Mouse (Mus musculus): ENCODE results near the gene Gpr19. TPM values are rescaled to one million over a fixed set of nuclear protein-coding genes. Genes with fewer than 3 reads are reported as not detected.

The Gpr19 gene
- polyA plus RNA-seq (2014; fragmentation: Nextera tagmentation; extraction: Ambion mirVana) = 8.0 and 8.8 TPM in 2 replicates

GRCm38 (mm10) chr6:134898095-134898965 is at the start of gene Gpr19:
Gene Gpr19 (minus strand): TSS chr6:134898578.
- Histone ChIP-seq H3K27ac (replicated peaks; ENCODE audit: low read depth, low read length) (peak within 1 kb of the TSS; percentile 100), H3K4me1 (ENCODE audit: control insufficient read depth, insufficient read depth, low read length) (peaks cover 6% of the 10 kb centered on the region), H3K9ac (ENCODE audit: low read depth, low read length) (peak within 1 kb of the TSS; percentile 82), H3K9me3 (ENCODE audit: control insufficient read depth, low read length) (no peaks in the 10 kb centered on the region), H3K36me3 (ENCODE audit: control insufficient read depth, insufficient read depth, low read length) (no peaks in the 10 kb centered on the region), H3K4me3 (ENCODE audit: low read depth, low read length) (peak within 1 kb of the TSS; percentile 62), H3K4me2 (ENCODE audit: low read depth, low read length) (peak within 1 kb of the TSS; percentile 70), H3K27me3 (replicated peaks; ENCODE audit: control insufficient read depth, insufficient read depth, low read length) (no peaks in the 10 kb centered on the region)
- under 1% methylated on average over 51 of the region's 51 CpGs for WGBS
- ATAC-seq (ENCODE audit: low read depth) (peak; percentile 95), DNase-seq (ENCODE audit: low spot score) (peak; percentile 97)

- 49% methylated on average over 13 of the region's 13 CpGs for WGBS
- Histone ChIP-seq H3K9ac (ENCODE audit: low read depth, low read length) (no peak overlapping the region), H3K4me2 (ENCODE audit: low read depth, low read length) (no peak overlapping the region), H3K4me1 (ENCODE audit: control insufficient read depth, insufficient read depth, low read length) (0 out of 2 replicates have a peak, but pooled peaks cover 3% of the 10 kb centered on the region), H3K9me3 (ENCODE audit: control insufficient read depth, low read length) (no peaks in the 10 kb centered on the region), H3K27me3 (replicated peaks; ENCODE audit: control insufficient read depth, insufficient read depth, low read length) (no peaks in the 10 kb centered on the region), H3K4me3 (ENCODE audit: low read depth, low read length) (no peak overlapping the region), H3K36me3 (ENCODE audit: control insufficient read depth, insufficient read depth, low read length) (0 out of 2 replicates have a peak, but pooled peaks cover 11% of the 10 kb centered on the region), H3K27ac (replicated peaks; ENCODE audit: low read depth, low read length) (no peak overlapping the region)
- peak; percentile 73 for DNase-seq (ENCODE audit: low spot score)
- no peak; the same call in 1 of the 2 replicates for ATAC-seq (ENCODE audit: low read depth)
Measured at GRCm38 (mm10) chr6:134947311-134948087, 49.1 kb upstream of the Gpr19 start.

- Histone ChIP-seq H3K27ac (replicated peaks; ENCODE audit: low read depth, low read length) (no peak overlapping the region), H3K36me3 (ENCODE audit: control insufficient read depth, insufficient read depth, low read length) (0 out of 2 replicates have a peak, but pooled peaks cover 12% of the 10 kb centered on the region), H3K9ac (ENCODE audit: low read depth, low read length) (no peak overlapping the region), H3K4me3 (ENCODE audit: low read depth, low read length) (no peak overlapping the region), H3K27me3 (replicated peaks; ENCODE audit: control insufficient read depth, insufficient read depth, low read length) (no peaks in the 10 kb centered on the region), H3K9me3 (ENCODE audit: control insufficient read depth, low read length) (no peaks in the 10 kb centered on the region), H3K4me1 (ENCODE audit: control insufficient read depth, insufficient read depth, low read length) (0 out of 2 replicates have a peak, but pooled peaks cover 3% of the 10 kb centered on the region), H3K4me2 (ENCODE audit: low read depth, low read length) (no peak overlapping the region)
- ATAC-seq (ENCODE audit: low read depth) (no peak), DNase-seq (ENCODE audit: low spot score) (no peak)
- 85% methylated on average over 9 of the region's 9 CpGs for WGBS
Measured at GRCm38 (mm10) chr6:134946858-134947257, 48.5 kb upstream of the Gpr19 start.

- Histone ChIP-seq H3K4me3 (ENCODE audit: low read depth, low read length) (no peak overlapping the region), H3K27me3 (replicated peaks; ENCODE audit: control insufficient read depth, insufficient read depth, low read length) (no peaks in the 10 kb centered on the region), H3K9ac (ENCODE audit: low read depth, low read length) (no peak overlapping the region), H3K27ac (replicated peaks; ENCODE audit: low read depth, low read length) (no peak overlapping the region), H3K4me1 (ENCODE audit: control insufficient read depth, insufficient read depth, low read length) (0 out of 2 replicates have a peak, but pooled peaks cover 3% of the 10 kb centered on the region), H3K36me3 (ENCODE audit: control insufficient read depth, insufficient read depth, low read length) (peaks cover 13% of the 10 kb centered on the region; the same call in 1 of the 2 replicates), H3K4me2 (ENCODE audit: low read depth, low read length) (no peak overlapping the region), H3K9me3 (ENCODE audit: control insufficient read depth, low read length) (no peaks in the 10 kb centered on the region)
- WGBS = 73% methylated on average over 6 of the region's 6 CpGs
- ATAC-seq (ENCODE audit: low read depth) (no peak), DNase-seq (ENCODE audit: low spot score) (no peak)
Measured at GRCm38 (mm10) chr6:134946054-134946453, 47.7 kb upstream of the Gpr19 start.

- H3K9ac ChIP-seq (ENCODE audit: low read depth, low read length) = no peak overlapping the region
- 50% methylated on average over 13 of the region's 13 CpGs for WGBS
- DNase-seq (ENCODE audit: low spot score) (peak; percentile 52), ATAC-seq (ENCODE audit: low read depth) (no peak)
- H3K4me1 ChIP-seq (ENCODE audit: control insufficient read depth, insufficient read depth, low read length) = 0 out of 2 replicates have a peak, but pooled peaks cover 3% of the 10 kb centered on the region
- H3K27me3 ChIP-seq (replicated peaks; ENCODE audit: control insufficient read depth, insufficient read depth, low read length) = no peaks in the 10 kb centered on the region
- H3K27ac ChIP-seq (replicated peaks; ENCODE audit: low read depth, low read length) = no peak overlapping the region
- peaks cover 14% of the 10 kb centered on the region; the same call in 1 of the 2 replicates for H3K36me3 ChIP-seq (ENCODE audit: control insufficient read depth, insufficient read depth, low read length)
- H3K4me3 ChIP-seq (ENCODE audit: low read depth, low read length) = no peak overlapping the region
- no peaks in the 10 kb centered on the region for H3K9me3 ChIP-seq (ENCODE audit: control insufficient read depth, low read length)
- H3K4me2 ChIP-seq (ENCODE audit: low read depth, low read length) = no peak overlapping the region
Measured at GRCm38 (mm10) chr6:134943759-134944407, 45.5 kb upstream of the Gpr19 start.

- Histone ChIP-seq H3K9me3 (ENCODE audit: control insufficient read depth, low read length) (no peaks in the 10 kb centered on the region), H3K27me3 (replicated peaks; ENCODE audit: control insufficient read depth, insufficient read depth, low read length) (no peaks in the 10 kb centered on the region), H3K36me3 (ENCODE audit: control insufficient read depth, insufficient read depth, low read length) (peaks cover 11% of the 10 kb centered on the region; the same call in 1 of the 2 replicates), H3K4me2 (ENCODE audit: low read depth, low read length) (no peak overlapping the region), H3K4me3 (ENCODE audit: low read depth, low read length) (no peak overlapping the region), H3K27ac (replicated peaks; ENCODE audit: low read depth, low read length) (no peak overlapping the region), H3K4me1 (ENCODE audit: control insufficient read depth, insufficient read depth, low read length) (0 out of 2 replicates have a peak, but pooled peaks cover 3% of the 10 kb centered on the region), H3K9ac (ENCODE audit: low read depth, low read length) (no peak overlapping the region)
- ATAC-seq (ENCODE audit: low read depth) = no peak
- no peak for DNase-seq (ENCODE audit: low spot score)
- WGBS = 86% methylated on average over 4 of the region's 4 CpGs
Measured at GRCm38 (mm10) chr6:134939781-134940180, 41.4 kb upstream of the Gpr19 start.

GRCm38 (mm10) chr6:134934305-134934704 is 35.9 kb upstream of the Gpr19 start:
- DNase-seq (ENCODE audit: low spot score) = no peak
- H3K4me2 ChIP-seq (ENCODE audit: low read depth, low read length) = no peak overlapping the region
- no peak for ATAC-seq (ENCODE audit: low read depth)
- 91% methylated on average over 5 of the region's 5 CpGs for WGBS
- no peaks in the 10 kb centered on the region for H3K9me3 ChIP-seq (ENCODE audit: control insufficient read depth, low read length)
- H3K4me1 ChIP-seq (ENCODE audit: control insufficient read depth, insufficient read depth, low read length) = no peaks in the 10 kb centered on the region; the same call in 1 of the 2 replicates
- H3K36me3 ChIP-seq (ENCODE audit: control insufficient read depth, insufficient read depth, low read length) = no peaks in the 10 kb centered on the region
- H3K27ac ChIP-seq (replicated peaks; ENCODE audit: low read depth, low read length) = no peak overlapping the region
- H3K27me3 ChIP-seq (replicated peaks; ENCODE audit: control insufficient read depth, insufficient read depth, low read length) = no peaks in the 10 kb centered on the region
- no peak overlapping the region for H3K9ac ChIP-seq (ENCODE audit: low read depth, low read length)
- no peak overlapping the region for H3K4me3 ChIP-seq (ENCODE audit: low read depth, low read length)

- H3K4me2 ChIP-seq (ENCODE audit: low read depth, low read length) = no peak overlapping the region; the same call in 1 of the 2 replicates
- WGBS = 64% methylated on average over 2 of the region's 2 CpGs
- ATAC-seq (ENCODE audit: low read depth) = no peak
Measured at GRCm38 (mm10) chr6:134933207-134933558, 34.8 kb upstream of the Gpr19 start.

More at GRCm38 (mm10) chr6:134933207-134933558, 34.8 kb upstream of the Gpr19 start:
- Histone ChIP-seq H3K27ac (replicated peaks; ENCODE audit: low read depth, low read length) (no peak overlapping the region), H3K9ac (ENCODE audit: low read depth, low read length) (no peak overlapping the region), H3K9me3 (ENCODE audit: control insufficient read depth, low read length) (no peaks in the 10 kb centered on the region), H3K36me3 (ENCODE audit: control insufficient read depth, insufficient read depth, low read length) (no peaks in the 10 kb centered on the region), H3K4me1 (ENCODE audit: control insufficient read depth, insufficient read depth, low read length) (no peaks in the 10 kb centered on the region; the same call in 1 of the 2 replicates), H3K27me3 (replicated peaks; ENCODE audit: control insufficient read depth, insufficient read depth, low read length) (no peaks in the 10 kb centered on the region), H3K4me3 (ENCODE audit: low read depth, low read length) (no peak overlapping the region)
- DNase-seq (ENCODE audit: low spot score) = no peak
